Mouse (Mus musculus): ENCODE data around the gene 1700016C15Rik. TPM values are rescaled to one million over a fixed set of nuclear protein-coding genes. Genes with fewer than 3 reads are reported as not detected.

1700016C15Rik gene
- total RNA-seq, 2 experiments from 2014 or later: not detected

DNA sequence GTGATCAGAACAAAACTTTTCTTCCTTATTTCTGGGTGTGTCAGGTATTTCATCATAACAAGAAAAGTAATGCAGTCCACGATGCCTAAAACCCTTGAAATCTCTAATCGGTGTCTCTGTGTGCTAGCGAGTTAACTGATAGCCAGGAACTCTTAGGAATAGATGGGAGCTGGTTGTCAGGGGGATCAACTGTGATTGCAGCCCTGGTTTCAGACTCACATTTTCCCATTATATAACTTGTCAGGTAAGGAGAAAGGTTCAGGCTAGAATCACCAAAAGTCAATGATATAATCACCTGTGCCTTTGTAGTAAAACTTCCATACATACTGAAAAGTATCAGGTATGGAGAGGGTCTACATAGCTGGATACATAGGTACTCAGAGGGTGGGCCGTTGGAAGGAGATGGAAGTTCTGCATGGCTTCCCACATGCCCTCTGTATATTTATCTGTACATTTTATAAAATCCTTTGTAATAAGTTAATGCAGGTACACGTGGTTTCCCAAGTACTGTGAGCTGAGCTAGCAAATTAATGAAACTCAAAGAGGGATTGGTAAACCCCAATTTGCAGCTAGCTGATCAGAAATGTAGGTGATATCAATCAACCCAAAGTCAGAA, 15.1 kb upstream of the 1700016C15Rik start:
- intact Hi-C loops (cut with DNase I): no loop called here
- DNase-seq: no peak

DNA sequence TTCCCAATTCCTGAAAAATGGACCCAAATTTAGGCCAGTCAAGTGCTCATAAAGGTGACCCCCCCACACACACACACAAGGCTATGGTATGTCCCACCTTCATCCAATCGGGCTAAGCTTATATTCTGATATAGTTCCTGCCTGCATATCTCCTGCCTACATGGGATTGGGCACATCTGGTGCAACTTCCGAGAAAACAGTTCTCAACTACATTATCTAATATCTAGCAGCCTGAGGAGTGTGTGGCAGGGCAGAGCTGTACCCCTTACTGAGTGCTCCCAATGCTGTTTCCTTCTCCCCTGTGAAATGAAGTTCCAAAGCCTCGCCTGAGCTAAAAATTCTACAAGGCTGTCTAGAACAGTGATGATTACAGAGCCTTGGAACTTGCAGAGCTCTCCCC, 13.2 kb upstream of the 1700016C15Rik start:
- no peak for DNase-seq
- intact Hi-C loops (cut with DNase I): no loop called here

DNA sequence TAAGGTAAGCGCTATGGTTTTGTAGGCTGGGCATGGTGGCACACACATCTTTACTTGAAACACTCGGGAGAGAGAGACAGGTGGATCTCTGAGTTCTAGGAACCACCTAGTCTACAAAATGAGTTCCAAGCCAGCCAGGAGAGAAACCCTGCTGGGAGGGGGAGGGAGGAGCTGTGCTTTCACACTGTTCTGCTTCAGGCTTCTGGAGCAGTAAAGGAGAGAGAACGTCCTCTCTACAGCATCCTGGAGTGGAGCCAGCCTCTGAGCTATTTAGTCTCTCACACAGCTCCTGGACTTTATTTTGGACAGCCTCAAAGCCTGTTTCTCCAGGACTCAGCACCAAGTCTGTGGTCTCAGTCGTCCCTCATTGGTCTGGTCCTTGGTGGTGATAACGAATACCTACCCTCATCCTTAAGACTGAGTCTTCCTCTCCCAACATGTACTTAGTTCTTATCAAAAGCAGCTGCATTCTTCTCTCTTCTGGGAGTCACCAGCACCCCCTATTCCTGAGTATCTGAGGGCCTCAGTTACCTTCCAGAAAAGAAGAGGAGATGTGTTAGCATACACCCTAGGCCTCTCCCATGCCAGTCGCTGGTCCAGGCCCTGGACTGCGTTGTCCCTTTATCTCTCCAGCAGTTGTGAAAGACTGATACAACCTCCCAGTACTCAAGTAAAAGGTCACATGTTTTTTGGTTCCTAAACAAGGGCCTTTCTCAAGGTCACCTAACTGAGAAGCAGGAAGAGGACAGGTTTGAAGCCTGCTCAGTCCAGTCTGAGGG, 12.4 kb upstream of the 1700016C15Rik start:
- no peak for DNase-seq
- intact Hi-C loops (cut with DNase I): no loop called here

DNA sequence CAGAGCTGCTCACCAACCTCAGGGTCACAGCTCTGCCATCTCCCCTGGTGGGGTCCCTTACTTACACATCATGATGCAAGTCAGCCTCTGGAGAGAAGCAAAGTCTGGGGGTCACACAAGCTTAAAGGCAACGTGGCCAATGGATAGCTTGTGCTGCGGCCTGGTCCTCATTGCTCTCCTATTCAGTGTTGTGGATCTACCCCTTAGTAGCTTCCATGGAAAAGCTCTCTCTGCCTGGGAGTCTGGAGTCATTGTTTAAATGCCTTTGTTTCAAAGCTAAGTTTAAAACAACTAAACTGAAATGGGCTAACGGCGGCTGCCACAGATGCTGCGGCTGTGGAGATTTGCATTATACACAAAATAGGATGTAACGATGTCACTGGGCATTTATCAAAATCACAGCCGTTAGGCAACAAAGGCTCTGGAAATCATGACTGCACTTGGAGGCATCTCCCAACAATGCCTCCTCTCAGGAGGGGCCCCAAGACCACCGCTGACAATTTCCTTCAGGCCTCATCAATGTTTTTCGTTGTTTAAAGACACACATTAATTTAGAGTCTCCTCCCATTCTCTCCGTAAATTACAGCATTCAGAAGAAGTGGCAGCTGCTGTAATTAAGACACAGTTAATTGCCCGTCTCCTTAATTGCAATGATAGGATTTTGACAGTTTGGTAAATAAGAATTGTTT, 11.1 kb upstream of the 1700016C15Rik start:
- intact Hi-C loops (cut with DNase I): no loop called here
- no peak for DNase-seq

DNA sequence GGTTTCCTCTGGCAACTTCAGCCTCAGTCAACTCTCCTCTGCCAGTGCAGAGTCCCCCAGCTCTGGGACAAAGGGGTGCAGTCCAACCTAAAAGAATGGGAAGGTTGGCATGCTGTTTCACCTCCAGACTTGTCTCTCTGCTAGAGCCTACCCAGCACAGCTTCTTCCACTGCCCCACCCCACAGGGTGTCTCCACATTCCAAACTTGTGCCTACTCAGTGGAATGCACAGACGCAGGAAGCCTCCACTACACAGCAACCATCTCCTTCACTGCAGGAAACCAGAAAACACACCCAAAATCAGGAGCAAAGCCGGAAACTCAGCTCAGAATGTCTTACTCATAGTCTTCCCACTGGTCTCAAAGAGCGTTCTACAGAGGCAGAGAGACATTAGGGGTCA, 10.6 kb upstream of the 1700016C15Rik start:
- intact Hi-C loops (cut with DNase I): no loop called here
- DNase-seq: no peak

DNA sequence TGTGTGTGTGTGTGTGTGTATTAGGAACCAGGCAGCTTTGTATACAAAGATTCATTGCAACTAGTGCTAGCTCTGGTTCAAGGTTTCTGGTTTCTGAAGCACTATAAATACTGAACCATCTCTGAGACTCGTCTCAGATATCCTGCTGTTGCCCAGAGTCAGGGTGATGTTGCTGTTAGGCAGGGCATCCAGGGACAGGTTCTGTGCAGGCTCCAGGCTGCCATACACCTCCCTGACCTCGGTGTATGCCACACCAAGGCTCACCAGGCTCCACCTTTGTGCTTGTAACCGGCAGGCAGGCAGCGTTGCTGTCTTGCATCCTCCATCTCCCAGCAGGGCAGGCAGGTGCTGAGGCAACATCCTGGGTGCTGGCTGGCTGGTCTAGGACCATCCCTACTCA, 5.8 kb upstream of the 1700016C15Rik start:
- intact Hi-C loops (cut with DNase I): no loop called here
- no peak for DNase-seq

DNA sequence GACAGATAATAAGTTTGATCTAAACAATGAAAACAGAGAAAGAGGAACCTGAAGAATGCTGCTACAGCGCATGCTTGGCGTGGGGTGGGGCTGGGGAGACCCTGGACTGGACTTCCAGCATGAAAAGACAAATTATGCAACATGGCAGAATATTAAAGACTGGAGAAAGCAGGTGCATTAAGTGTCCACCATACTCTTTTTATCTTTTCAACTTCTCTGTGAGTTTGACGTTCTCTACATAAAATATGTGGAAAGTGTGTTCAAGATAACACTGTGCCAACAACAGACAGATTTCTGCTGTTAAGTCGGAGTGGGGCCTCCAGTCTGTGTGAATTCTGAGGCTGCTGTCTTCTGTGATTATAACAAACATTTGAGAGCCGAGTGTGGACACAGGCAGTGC, 2.7 kb upstream of the 1700016C15Rik start:
- DNase-seq: no peak
- intact Hi-C loops (cut with DNase I): no loop called here

DNA sequence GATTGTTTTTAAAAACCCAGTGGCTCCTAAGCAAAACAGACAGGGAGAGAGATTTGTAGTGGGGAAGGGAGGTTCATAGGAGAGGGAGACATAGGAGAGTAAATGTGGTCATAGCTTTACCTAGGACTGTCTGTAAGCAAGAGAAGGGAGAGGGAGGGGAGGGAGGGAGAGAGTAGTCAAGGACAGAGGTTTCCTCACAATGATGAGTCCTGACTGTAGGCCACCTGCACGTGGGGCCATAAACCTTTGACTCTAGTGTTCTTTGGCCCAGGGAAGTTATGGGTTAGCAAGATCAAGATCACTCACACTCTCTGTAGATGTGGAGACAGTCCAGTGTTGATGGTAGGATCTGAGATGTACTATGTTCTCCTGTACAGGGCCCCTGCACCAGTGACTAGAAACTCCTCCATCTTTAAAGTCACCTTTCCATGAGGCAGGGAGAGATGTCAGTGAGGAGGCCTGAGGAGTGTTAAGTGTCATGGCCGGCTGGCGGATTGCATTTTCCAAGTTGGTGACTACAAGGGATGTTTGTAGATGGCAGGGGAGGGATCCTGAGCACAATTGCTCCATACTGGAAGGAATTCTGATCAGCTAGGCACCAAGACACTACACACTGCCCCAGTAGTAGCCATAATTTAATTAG, 1.6 kb upstream of the 1700016C15Rik start:
- DNase-seq: no peak
- intact Hi-C loops (cut with DNase I): no loop called here

DNA sequence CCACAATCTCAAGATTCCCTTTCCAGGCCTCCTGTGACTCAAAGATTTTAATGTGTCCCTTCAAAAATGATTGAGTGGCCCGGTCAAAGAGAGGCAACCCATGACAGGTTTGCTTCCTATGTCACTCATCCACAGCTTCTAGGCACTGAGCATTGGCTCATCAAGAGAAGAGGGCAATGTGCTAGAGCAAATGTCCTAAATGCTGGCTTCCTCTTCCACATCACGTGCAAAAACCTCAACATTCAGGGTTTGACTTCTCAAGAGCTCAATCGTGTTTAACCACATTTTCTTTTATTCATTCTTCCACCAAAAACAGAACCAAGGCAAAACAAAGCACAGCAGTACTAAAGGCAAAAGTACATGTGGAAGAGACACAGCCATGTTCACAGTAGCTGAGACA, 2.4 kb downstream of the 1700016C15Rik start:
- DNase-seq: no peak
- intact Hi-C loops (cut with DNase I): no loop called here

DNA sequence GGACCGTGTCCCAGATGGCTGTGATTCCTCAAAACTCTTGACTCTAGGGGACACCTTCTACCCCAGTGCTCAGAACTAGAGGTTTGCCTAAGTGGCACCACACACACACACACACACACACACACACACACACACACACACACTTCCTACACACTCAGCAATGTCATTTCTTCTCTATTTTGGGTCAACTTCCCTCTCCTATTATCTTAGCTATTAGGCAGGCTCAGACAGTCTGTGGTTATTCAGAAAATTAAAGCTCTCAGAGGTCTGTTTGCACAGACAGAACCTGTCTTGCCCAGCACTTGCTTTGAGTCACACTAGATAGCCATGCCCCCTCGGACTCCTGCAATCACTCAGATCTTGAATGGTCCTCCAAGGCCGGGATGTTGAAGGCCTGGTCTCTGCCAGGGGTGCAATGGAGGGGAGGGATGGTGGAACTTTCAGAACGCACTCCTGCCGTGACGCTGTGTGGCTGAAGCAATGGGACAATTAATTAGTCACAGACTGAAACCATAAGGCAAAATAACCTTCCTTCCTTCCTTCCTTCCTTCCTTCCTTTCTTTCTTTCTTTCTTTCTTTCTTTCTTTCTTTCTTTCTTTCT, 8.0 kb downstream of the 1700016C15Rik start:
- no peak for DNase-seq
- intact Hi-C loops (cut with DNase I): no loop called here

DNA sequence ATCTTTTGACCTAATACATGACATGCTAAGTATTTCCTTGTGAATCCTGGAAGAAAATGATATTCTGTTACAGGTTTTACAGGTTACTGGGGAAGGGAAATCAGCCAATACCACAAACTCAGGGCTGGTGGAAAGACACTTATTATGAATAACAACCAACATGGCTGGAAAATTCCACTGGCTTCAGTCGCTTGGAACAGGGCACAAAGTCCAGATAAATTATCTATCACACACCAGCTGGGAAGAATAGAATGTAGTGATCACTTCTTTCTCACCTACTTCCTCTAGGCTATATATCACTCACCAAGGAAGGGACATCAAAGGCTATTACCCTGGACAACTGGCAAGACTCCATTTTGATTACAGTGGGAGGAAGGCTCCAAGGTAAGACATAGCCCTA, 11.1 kb downstream of the 1700016C15Rik start:
- DNase-seq: no peak
- intact Hi-C loops (cut with DNase I): no loop called here

DNA sequence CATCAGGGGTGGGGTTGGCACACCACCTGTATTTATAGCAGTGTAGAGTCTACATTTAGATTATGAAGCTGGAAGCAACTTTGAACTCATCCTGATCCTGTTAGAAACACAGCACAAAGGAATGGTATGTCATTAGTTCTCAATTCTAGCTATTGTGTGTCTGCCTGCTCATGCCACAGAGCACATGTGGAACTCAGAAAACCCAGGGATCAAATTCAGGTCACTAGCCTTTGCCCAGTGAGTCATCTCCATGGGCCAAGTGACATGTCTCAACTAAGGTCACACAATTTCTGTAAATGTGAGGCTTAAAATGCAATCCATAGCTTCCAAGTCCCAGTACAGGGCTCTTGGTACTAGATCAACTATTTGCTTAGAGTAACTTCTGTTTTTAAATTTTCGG, 12.5 kb downstream of the 1700016C15Rik start:
- DNase-seq: no peak
- intact Hi-C loops (cut with DNase I): no loop called here

DNA sequence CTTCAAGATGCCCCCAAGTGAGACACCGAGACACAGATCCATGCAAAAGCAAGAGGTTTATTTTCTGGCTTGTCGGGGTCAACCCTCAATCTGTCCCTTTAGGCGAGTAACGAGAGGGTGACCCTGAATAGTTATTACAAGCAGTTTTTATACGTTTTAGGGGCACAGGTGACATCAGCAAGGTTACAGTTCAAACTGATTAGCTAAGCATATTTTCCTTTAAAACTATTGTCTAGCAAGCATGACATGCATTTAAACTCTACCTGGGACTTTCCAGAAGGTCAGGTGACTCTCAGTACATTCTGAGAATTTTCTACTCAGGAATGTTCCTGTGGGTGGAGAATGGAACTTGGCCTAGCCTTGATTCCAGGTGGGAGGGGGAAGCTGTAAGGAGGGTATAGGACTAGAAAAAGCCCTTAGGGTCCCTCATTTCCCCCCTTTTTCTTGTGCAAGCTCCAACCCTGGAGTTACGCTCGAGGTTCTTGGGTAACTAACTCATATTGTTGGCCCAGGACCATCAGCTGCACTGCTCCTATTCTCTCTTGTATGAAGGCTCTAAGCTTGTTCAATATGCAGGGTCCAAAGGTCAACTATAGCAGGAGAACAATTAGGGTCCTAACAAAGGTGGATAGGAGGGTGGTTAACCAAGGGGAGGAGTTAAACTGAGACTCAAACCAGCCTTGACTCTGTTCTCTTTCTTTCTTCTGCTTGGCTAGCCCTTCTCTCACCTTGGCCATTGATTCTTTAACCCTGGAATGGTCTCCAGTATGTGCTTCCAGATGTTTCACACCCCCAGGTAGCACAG, 15.1 kb downstream of the 1700016C15Rik start:
- intact Hi-C loops (cut with DNase I): no loop called here
- DNase-seq: no peak

DNA sequence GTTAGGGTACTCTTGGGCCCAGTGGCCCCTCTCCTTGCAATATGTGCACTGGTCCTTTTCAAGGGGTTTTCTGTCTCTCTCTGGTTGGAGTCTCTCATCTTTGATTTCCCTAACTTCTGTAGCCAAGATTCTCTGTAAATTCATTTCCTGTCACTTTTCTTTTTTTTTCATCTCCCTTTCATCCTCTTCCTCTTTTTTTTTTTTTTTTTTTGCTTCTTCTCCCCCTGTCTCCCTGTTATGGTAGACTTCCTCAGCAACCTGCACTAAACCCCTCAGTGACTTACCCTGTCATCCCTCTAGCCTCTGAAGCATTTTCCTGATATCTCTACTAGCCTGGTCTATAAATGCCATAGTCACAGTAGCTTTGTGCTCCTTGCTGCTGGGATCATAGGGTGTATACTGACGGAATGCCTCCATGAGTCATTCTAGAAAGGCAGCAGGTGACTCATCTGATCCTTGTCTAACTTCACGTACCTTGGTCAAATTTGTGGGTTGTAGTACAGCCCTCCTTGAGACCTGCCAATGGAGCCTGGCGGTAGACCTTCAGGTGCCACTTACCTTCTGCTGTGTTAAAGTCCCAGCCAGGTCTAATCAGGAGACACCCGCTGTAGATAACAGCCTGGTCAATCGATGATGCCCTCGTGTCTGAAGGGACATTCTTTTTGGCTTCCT, 18.4 kb downstream of the 1700016C15Rik start:
- intact Hi-C loops (cut with DNase I): no loop called here
- no peak for DNase-seq

DNA sequence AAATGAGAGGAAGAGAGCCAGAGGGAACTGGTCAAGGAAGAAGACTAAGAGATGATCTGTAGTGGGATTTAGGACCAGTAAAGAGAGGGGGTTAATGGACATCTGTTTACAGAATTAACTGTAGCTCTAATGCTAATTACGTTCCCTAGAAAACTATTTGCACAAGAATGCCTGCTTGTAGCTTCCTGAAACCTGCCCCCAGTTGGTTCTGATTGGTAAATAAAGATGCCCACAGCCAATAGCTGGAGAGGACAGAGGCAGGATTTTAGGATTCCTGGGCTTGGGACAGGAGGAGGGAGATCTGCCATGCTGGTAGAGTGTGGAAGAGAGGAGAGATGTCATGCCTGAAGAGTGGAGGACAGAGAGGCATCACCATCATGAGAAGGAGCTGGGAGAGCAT, 23.9 kb downstream of the 1700016C15Rik start:
- intact Hi-C loops (cut with DNase I): no loop called here
- DNase-seq: no peak

DNA sequence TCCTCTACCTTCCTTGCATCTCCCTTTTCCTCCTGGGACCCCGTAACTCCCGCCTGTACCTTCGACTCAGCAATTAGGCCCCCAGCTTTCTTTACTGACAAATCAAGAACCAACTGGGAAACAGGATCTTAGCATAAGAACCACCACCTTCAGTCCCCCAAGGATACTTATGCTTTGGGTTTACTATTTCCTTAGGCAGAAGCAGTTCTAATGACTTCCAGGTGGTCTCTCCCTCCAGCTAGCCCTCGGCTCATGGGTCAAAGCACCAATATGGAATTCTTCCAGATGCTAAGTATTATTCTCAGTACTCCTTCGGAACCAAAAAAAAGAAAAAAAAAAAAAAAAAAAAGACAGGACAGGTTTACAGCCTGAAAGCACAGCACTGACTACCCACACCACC, 27.6 kb downstream of the 1700016C15Rik start:
- intact Hi-C loops (cut with DNase I): no loop called here
- DNase-seq: no peak

DNA sequence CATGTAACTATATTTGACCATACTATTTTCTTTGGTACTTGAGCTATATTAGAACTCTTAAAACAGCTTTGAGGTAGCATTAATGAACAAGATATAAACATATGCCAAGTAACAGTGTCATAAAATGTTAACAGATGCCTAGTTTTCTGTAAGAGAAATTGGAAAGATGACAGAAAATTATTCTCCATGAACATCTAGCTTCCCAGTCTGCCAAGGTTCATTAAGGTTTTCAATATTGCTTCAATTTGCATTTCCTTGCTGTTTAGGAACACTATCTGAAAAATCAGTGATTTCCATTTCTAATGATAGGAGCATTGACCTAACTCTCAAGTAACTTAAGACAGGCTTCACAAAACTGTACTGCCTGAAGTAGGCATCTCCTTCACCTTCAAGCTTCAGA, 39.3 kb downstream of the 1700016C15Rik start:
- intact Hi-C loops (cut with DNase I): no loop called here
- DNase-seq: no peak

DNA sequence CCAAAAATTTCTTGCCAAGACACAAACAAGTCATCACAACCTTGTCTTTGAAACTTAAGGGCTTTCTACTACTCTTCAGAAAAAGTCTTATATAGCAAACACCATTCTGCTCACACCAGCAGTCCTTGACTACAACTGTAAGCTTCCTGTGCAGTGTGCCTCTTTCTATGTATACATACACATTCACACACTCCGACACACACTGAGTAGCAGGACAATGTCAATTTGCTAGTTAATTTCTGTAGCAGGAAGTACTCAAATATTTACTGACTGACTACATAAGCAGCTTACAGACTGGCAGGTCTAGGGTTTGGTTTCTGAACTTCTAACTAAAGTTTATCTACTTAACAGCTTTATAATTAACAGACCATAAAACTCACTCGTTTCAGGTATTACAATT, 47.8 kb downstream of the 1700016C15Rik start:
- no peak for DNase-seq
- intact Hi-C loops (cut with DNase I): no loop called here

DNA sequence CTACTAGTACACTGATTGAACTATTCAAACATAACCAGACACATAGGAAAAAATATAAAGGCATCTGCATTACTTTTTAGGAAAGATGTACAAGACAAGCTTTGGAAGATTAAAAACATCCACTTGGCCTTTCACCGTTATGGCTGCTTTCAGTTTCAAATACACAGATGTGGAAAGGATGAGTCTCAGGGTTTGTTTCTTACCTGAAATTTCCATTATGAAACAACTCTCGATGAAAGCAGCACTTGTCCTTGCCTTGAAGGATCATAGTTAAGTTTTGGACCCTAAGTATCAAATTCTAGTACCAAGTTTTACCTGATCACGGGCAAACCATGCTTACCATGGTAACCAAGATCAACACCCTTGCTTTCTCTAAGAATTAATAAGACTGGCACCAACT, 63.2 kb downstream of the 1700016C15Rik start:
- intact Hi-C loops (cut with DNase I): loop anchor here (5.0 to 10.0 kb wide), 3 partner anchors 86 to 978 kb away; partner anchors contain the start of genes Cep170 and Sdccag8
- DNase-seq: no peak
